Mouse (Mus musculus): ENCODE measurements at regions not wholly inside any gene's neighbourhood (a gene's known extent, or its start where the extent isn't known, plus 50 kb on each side); places are given as distances from the start of the nearest gene placed in this dataset.

GRCm38 (mm10) chr12:71561918-71562572, 252.4 kb downstream of the Dact1 start:
- Histone ChIP-seq H3K9me3 (peaks cover 23% of the 10 kb centered on the region), H3K36me3 (replicated peaks; ENCODE audit: low read length) (no peaks in the 10 kb centered on the region), H3K4me3 (replicated peaks) (peak overlapping the region; percentile 36), H3K27me3 (replicated peaks) (no peaks in the 10 kb centered on the region), H3K4me1 (no peaks in the 10 kb centered on the region; the same call in 1 of the 2 replicates)
- TF ChIP-seq FLI1 (IDR thresholded peaks at IDR 0.05; ENCODE audit: low read length) = no peak
- TF ChIP-seq GATA1 (IDR thresholded peaks at IDR 0.05; ENCODE audit: borderline replicate concordance, low read length) = no peak

- no peaks in the 10 kb centered on the region for H3K27me3 ChIP-seq (replicated peaks)
- no peak for TF ChIP-seq FLI1 (IDR thresholded peaks at IDR 0.05; ENCODE audit: low read length)
- no peak for TF ChIP-seq GATA1 (IDR thresholded peaks at IDR 0.05; ENCODE audit: borderline replicate concordance, low read length)
- H3K4me1 ChIP-seq = no peaks in the 10 kb centered on the region; the same call in 1 of the 2 replicates
- H3K4me3 ChIP-seq (replicated peaks) = peak overlapping the region; percentile 44
- no peaks in the 10 kb centered on the region for H3K36me3 ChIP-seq (replicated peaks; ENCODE audit: low read length)
- peaks cover 14% of the 10 kb centered on the region for H3K9me3 ChIP-seq
Measured at GRCm38 (mm10) chr12:71563219-71563618, 253.5 kb downstream of the Dact1 start.

DNA sequence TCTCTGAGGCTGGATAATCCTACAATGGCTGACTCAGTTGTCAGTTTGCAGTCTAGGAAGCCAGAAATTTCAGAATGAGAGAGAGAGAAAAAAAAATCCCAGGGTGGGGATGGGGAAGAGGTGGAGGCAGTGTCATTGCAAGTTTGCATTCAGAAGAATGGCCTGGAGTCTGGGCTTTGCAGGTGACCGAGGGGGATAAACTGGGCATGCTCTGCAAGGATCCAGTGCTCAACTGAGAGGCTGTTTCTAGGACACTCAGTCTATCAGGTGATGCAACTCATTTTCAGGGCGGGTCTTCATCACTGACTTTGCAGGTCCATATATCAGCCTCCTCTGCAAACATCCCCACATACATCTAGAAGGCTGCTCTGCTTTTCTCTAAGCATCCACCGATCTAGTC, 256.7 kb downstream of the Dact1 start:
- no peak for TF ChIP-seq GATA1 (IDR thresholded peaks at IDR 0.05; ENCODE audit: borderline replicate concordance, low read length)
- no peak for TF ChIP-seq FLI1 (IDR thresholded peaks at IDR 0.05; ENCODE audit: low read length)

DNA sequence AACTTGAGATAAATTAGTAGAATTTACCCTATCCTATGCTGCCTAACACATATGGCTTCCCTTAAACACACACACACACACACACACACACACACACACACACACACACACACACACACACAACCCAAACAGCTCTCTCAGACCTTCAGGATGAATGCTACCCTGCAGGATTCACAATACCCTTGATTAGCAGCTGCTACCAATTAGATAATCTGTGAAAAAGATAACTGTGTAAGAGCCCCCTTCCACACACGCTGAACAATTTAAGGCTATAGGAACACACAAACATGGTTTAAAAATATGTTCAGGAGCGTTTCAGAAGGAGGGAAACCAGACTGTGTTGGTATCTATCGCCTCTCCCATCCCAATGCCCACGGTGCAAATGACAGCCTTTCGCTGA, 258.6 kb downstream of the Dact1 start:
- Histone ChIP-seq H3K4me3 (replicated peaks) (no peak overlapping the region), H3K36me3 (replicated peaks; ENCODE audit: low read length) (no peaks in the 10 kb centered on the region), H3K4me1 (no peaks in the 10 kb centered on the region), H3K27me3 (replicated peaks) (no peaks in the 10 kb centered on the region), H3K9me3 (0 out of 2 replicates have a peak, but pooled peaks cover under 1% of the 10 kb centered on the region)
- TF ChIP-seq GATA1 (IDR thresholded peaks at IDR 0.05; ENCODE audit: borderline replicate concordance, low read length) (no peak), FLI1 (IDR thresholded peaks at IDR 0.05; ENCODE audit: low read length) (no peak)

More for the DNA sequence above, 256.7 kb downstream of the Dact1 start:
- Histone ChIP-seq H3K36me3 (replicated peaks; ENCODE audit: low read length) (no peaks in the 10 kb centered on the region), H3K9me3 (peaks cover 14% of the 10 kb centered on the region), H3K27me3 (replicated peaks) (no peaks in the 10 kb centered on the region), H3K4me3 (replicated peaks) (no peak overlapping the region), H3K4me1 (no peaks in the 10 kb centered on the region; the same call in 1 of the 2 replicates)

GRCm38 (mm10) chr12:71568880-71569390, 259.3 kb downstream of the Dact1 start:
- Histone ChIP-seq H3K27me3 (replicated peaks) (no peaks in the 10 kb centered on the region), H3K4me3 (replicated peaks) (no peak overlapping the region)
- TF ChIP-seq FLI1 (IDR thresholded peaks at IDR 0.05; ENCODE audit: low read length) = no peak
- no peak for TF ChIP-seq GATA1 (IDR thresholded peaks at IDR 0.05; ENCODE audit: borderline replicate concordance, low read length)

DNA sequence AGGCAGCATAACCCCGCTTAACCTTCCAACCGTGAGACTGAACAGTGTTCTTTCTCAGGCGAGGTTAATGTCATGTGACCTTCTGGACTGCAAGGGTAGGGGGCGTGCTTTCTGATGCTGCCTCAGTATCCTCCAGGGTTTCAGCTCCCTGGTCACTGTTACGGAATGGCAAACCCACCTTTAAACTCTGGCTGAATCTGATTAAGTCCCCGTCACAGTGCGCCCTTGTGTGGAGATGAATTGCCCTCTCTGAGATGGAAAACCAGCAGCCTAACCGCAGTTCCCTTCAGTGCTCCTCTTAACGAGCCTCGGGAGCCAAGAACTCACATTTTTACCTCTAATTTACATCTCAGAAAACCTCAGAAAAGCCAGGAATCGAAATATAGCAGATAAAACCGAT, 260.0 kb downstream of the Dact1 start:
- TF ChIP-seq FLI1 (IDR thresholded peaks at IDR 0.05; ENCODE audit: low read length) (no peak), GATA1 (IDR thresholded peaks at IDR 0.05; ENCODE audit: borderline replicate concordance, low read length) (no peak)
- H3K4me3 ChIP-seq (replicated peaks) = no peak overlapping the region
- H3K36me3 ChIP-seq (replicated peaks; ENCODE audit: low read length) = no peaks in the 10 kb centered on the region
- H3K4me1 ChIP-seq = no peaks in the 10 kb centered on the region
- no peaks in the 10 kb centered on the region for H3K27me3 ChIP-seq (replicated peaks)
- H3K9me3 ChIP-seq = no peaks in the 10 kb centered on the region

More at GRCm38 (mm10) chr12:71568880-71569390, 259.3 kb downstream of the Dact1 start:
- Histone ChIP-seq H3K36me3 (replicated peaks; ENCODE audit: low read length) (no peaks in the 10 kb centered on the region), H3K9me3 (no peaks in the 10 kb centered on the region), H3K4me1 (no peaks in the 10 kb centered on the region)

GRCm38 (mm10) chr12:71570116-71570515, 260.4 kb downstream of the Dact1 start:
- TF ChIP-seq FLI1 (IDR thresholded peaks at IDR 0.05; ENCODE audit: low read length) (no peak), GATA1 (IDR thresholded peaks at IDR 0.05; ENCODE audit: borderline replicate concordance, low read length) (no peak)
- H3K4me3 ChIP-seq (replicated peaks) = no peak overlapping the region
- H3K4me1 ChIP-seq = no peaks in the 10 kb centered on the region
- no peaks in the 10 kb centered on the region for H3K36me3 ChIP-seq (replicated peaks; ENCODE audit: low read length)
- no peaks in the 10 kb centered on the region for H3K9me3 ChIP-seq
- no peaks in the 10 kb centered on the region for H3K27me3 ChIP-seq (replicated peaks)

GRCm38 (mm10) chr12:71572833-71573446, 257.9 kb upstream of the Daam1 start:
- Histone ChIP-seq H3K4me3 (replicated peaks) (no peak overlapping the region), H3K9me3 (no peaks in the 10 kb centered on the region), H3K27me3 (replicated peaks) (peaks cover 11% of the 10 kb centered on the region), H3K36me3 (replicated peaks; ENCODE audit: low read length) (no peaks in the 10 kb centered on the region), H3K4me1 (peaks cover 5% of the 10 kb centered on the region)
- TF ChIP-seq FLI1 (IDR thresholded peaks at IDR 0.05; ENCODE audit: low read length) = no peak
- no peak for TF ChIP-seq GATA1 (IDR thresholded peaks at IDR 0.05; ENCODE audit: borderline replicate concordance, low read length)

DNA sequence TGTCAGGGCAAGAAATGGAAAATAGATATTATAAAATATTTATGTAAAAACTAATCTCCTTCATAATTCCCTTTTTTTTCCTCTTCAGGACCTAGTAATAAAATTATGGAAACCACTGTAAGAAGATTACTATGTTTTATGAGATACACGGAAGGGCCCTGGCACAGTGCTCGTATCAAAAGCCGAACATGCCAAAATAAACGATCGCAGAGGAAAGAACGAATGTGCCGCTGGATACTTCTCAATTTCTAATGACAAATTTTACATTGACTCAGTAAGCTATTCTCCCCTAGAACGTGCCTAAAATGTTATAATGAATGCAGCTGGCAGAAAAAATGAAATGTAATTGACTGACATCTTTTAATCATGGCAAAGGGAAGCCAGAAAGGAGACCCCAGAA, 257.4 kb upstream of the Daam1 start:
- peaks cover 5% of the 10 kb centered on the region for H3K4me1 ChIP-seq
- TF ChIP-seq FLI1 (IDR thresholded peaks at IDR 0.05; ENCODE audit: low read length) (no peak), GATA1 (IDR thresholded peaks at IDR 0.05; ENCODE audit: borderline replicate concordance, low read length) (no peak)
- no peak overlapping the region for H3K4me3 ChIP-seq (replicated peaks)
- no peaks in the 10 kb centered on the region for H3K9me3 ChIP-seq
- H3K27me3 ChIP-seq (replicated peaks) = peaks cover 11% of the 10 kb centered on the region
- no peaks in the 10 kb centered on the region for H3K36me3 ChIP-seq (replicated peaks; ENCODE audit: low read length)

DNA sequence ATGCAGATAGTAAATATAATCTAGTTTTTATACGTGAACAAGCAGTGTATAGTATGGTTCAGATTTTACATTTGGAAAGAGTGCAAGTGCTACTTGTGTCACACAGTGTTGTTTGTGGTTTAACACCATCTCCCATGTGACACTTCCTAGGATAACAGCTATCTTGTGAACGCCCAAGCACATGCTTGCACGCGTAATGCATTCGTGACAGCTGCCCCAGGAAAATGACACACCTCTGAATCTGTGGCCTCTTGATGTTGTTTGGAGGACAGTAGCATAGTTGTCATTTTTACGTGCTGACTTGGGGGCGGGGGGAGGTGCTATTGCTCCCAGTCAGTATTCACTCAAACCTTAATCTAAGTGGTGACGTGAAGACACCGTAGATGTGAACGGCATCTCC, 256.2 kb upstream of the Daam1 start:
- Histone ChIP-seq H3K4me3 (replicated peaks) (no peak overlapping the region), H3K9me3 (no peaks in the 10 kb centered on the region), H3K4me1 (peaks cover 5% of the 10 kb centered on the region), H3K36me3 (replicated peaks; ENCODE audit: low read length) (no peaks in the 10 kb centered on the region), H3K27me3 (replicated peaks) (peaks cover 11% of the 10 kb centered on the region)
- TF ChIP-seq GATA1 (IDR thresholded peaks at IDR 0.05; ENCODE audit: borderline replicate concordance, low read length) = no peak
- no peak for TF ChIP-seq FLI1 (IDR thresholded peaks at IDR 0.05; ENCODE audit: low read length)
